Mouse (Mus musculus) liver, embryonic 14 days (tissue): Measurements from ENCODE around the gene Krcc1. TPM values are rescaled to one million over a fixed set of nuclear protein-coding genes. Genes with fewer than 3 reads are reported as not detected.

Source experiments
- polyA plus RNA-seq: library from polyadenylated mRNA; depleted of rRNA; stranded (reverse); fragments of >200 nt; gene quantifications from 2 replicates; pipeline ENCODE4 v1.2.3, GENCODE M21; 2012; rRNA removed

Gene Krcc1
- polyA plus RNA-seq, result 11.9 and 15.0 TPM in 2 replicates

GRCm38 (mm10) chr6:71271389-71272315 is at the start of gene Krcc1:
Krcc1 (plus strand) TSS chr6:71271677.

GRCm38 (mm10) chr6:71321826-71322283 is 50.4 kb downstream of the Krcc1 start, which contains the start of gene Smyd1:
Smyd1 (minus strand) TSS chr6:71322233.

DNA sequence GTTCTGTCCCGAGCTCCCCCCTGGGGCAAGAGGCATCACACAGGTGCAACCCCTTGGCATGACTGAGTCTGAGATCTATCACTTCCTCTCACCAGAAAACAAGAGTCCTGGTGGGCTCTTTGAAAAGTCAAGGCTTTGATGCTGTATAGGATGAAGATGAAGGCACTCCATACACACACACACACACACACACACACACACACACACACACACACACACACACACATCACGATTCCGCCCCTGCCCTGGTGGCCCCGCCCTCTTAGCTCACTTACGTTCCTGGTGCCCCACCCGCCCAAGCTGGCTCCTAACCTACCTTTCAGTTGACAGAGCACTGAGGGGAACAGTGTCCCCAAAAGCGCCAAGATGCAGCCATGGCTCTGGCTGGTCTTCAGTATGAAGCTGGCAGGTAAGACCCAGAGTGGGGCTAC is 51.0 kb downstream of the Krcc1 start, which contains the start of gene Cd8b1:
Gene Cd8b1 (plus strand): TSS at position 298 of the 431 bp plus-strand sequence.

Other genes starting within 250 kb of the Krcc1 start
- 4.4 and 5.7 TPM in 2 replicates for gene Thnsl2, start 127.2 kb upstream of the Krcc1 start, polyA plus RNA-seq
- 195 and 199 TPM in 2 replicates for gene Fabp1, start 71.8 kb upstream of the Krcc1 start, polyA plus RNA-seq
- 0.07 and 0.45 TPM in 2 replicates for gene Smyd1, start 50.6 kb downstream of the Krcc1 start, polyA plus RNA-seq
- gene Cd8b1, start 51.1 kb downstream of the Krcc1 start, polyA plus RNA-seq, result not detected in 2 replicates
- gene Cd8a, start 101.8 kb downstream of the Krcc1 start, polyA plus RNA-seq, result not detected in 2 replicates
- gene Rmnd5a, start 169.0 kb downstream of the Krcc1 start, polyA plus RNA-seq, result 14.4 and 16.5 TPM in 2 replicates
- 5.2 and 5.7 TPM in 2 replicates for gene Rnf103, start 222.2 kb downstream of the Krcc1 start, polyA plus RNA-seq